Mouse (Mus musculus) small intestine, adult 2 months (tissue): ENCODE measurements around the gene Tnpo1.

Source experiments
- CTCF ChIP-seq: fragments of 200-500 bp; IDR thresholded peaks from 2 replicates; pipeline ENCODE4 v1.5.1; 2012; ENCODE audit warnings: low read depth, mild to moderate bottlenecking, control low read depth, inconsistent platforms, low read length, moderate library complexity, mixed read lengths; ENCODE audit not compliant: insufficient replicate concordance, insufficient read length; ENCODE audit errors: extremely low read depth
- POLR2A ChIP-seq: fragments of 200-500 bp; IDR thresholded peaks from 2 replicates; pipeline ENCODE4 v1.6.1; 2012; ENCODE audit warnings: low read depth, mild to moderate bottlenecking, control low read depth, inconsistent platforms, low read length, moderate library complexity

GRCm38 (mm10) chr13:98803699-98804098 is 122.5 kb downstream of the Tnpo1 start:
- no peak for TF ChIP-seq CTCF
- TF ChIP-seq POLR2A, result no peak
